Mouse (Mus musculus) CH12.LX (cell line): ENCODE measurements around the gene B4galnt4.
A peak's percentile ranks its signal among the peaks of the same experiment; 100 is the strongest.

Source experiments
- BHLHE40 ChIP-seq: IDR thresholded peaks from 2 replicates; pipeline ENCODE4 v1.6.1; 2011; ENCODE audit warnings: mild to moderate bottlenecking, low read depth, low read length, improper control_type of control experiment
- CHD2 ChIP-seq: IDR thresholded peaks from 2 replicates; pipeline ENCODE4 v1.6.1; 2011; ENCODE audit warnings: low read length, improper control_type of control experiment
- CTCF ChIP-seq, 2 experiments: IDR thresholded peaks in 1 of 2; conservative IDR thresholded peaks in 1 of 2; 2 replicates each; pipeline ENCODE4 v1.5.1; 2011 to 2012; ENCODE audit warnings: low read depth in 2 of 2, low read length in 2 of 2, improper control_type of control experiment in 1 of 2, inconsistent platforms in 1 of 2, mild to moderate bottlenecking in 1 of 2, moderate library complexity in 1 of 2
- E2F4 ChIP-seq: IDR thresholded peaks from 2 replicates; pipeline ENCODE4 v1.6.1; 2011; ENCODE audit warnings: low read depth, low read length, improper control_type of control experiment; ENCODE audit not compliant: insufficient replicate concordance
- ELF1 ChIP-seq: IDR thresholded peaks from 2 replicates; pipeline ENCODE4 v1.6.1; 2014; ENCODE audit warnings: low read depth, mild to moderate bottlenecking, inconsistent platforms, low read length, improper control_type of control experiment
- EP300 ChIP-seq: IDR thresholded peaks from 2 replicates; pipeline ENCODE4 v1.6.1; 2011; ENCODE audit warnings: low read length, improper control_type of control experiment
- KAT2A ChIP-seq: IDR thresholded peaks from 2 replicates; pipeline ENCODE4 v1.6.1; 2012; ENCODE audit warnings: low read length, improper control_type of control experiment, inconsistent platforms; ENCODE audit not compliant: insufficient replicate concordance
- MAFK ChIP-seq: IDR thresholded peaks from 2 replicates; pipeline ENCODE4 v1.6.1; 2011; ENCODE audit warnings: low read length, improper control_type of control experiment; ENCODE audit not compliant: insufficient replicate concordance
- NRF1 ChIP-seq: IDR thresholded peaks from 2 replicates; pipeline ENCODE4 v1.6.1; 2014; ENCODE audit warnings: low read depth, mild to moderate bottlenecking, inconsistent platforms, low read length, improper control_type of control experiment, moderate library complexity
- POLR2A ChIP-seq: IDR thresholded peaks from 2 replicates; pipeline ENCODE4 v1.6.1; 2011; ENCODE audit warnings: low read depth, mild to moderate bottlenecking, improper control_type of control experiment, low read length
- TCF12 ChIP-seq: IDR thresholded peaks from 2 replicates; pipeline ENCODE4 v1.6.1; 2014; ENCODE audit warnings: low read depth, mild to moderate bottlenecking, inconsistent platforms, low read length, improper control_type of control experiment
- USF1 ChIP-seq: IDR thresholded peaks from 2 replicates; pipeline ENCODE4 v1.6.1; 2014; ENCODE audit warnings: low read depth, mild to moderate bottlenecking, inconsistent platforms, low read length, improper control_type of control experiment
- ZC3H11A ChIP-seq: IDR thresholded peaks from 2 replicates; pipeline ENCODE4 v1.6.1; 2012; ENCODE audit warnings: low read depth, mild to moderate bottlenecking, inconsistent platforms, low read length, improper control_type of control experiment

- TF ChIP-seq POLR2A = peak; percentile 42
- peak; percentile 69; the same call in 1 of the 2 replicates for TF ChIP-seq EP300
- no peak for TF ChIP-seq KAT2A
- no peak for TF ChIP-seq CTCF (conservative IDR thresholded peaks at IDR 0.05 in 1 of 2, IDR thresholded peaks at IDR 0.05 in 1 of 2; ENCODE audit: low read depth in 2 of 2, low read length in 2 of 2)
- TF ChIP-seq TCF12 = no peak
- TF ChIP-seq BHLHE40 = 0 out of 2 replicates have a peak, but pooled peaks have one; percentile 26
- no peak for TF ChIP-seq ZC3H11A
- TF ChIP-seq E2F4 = no peak
- TF ChIP-seq NRF1 = no peak
- no peak for TF ChIP-seq USF1
- TF ChIP-seq MAFK = no peak
- peak; percentile 58; the same call in 1 of the 2 replicates for TF ChIP-seq CHD2
- no peak for TF ChIP-seq ELF1
These were observed 39.1 kb upstream of the B4galnt4 start for GRCm38 (mm10) chr7:141021489-141022449.
